Mouse (Mus musculus) kidney, embryonic 15.5 days (tissue): ENCODE data around the gene Srd5a3. TPM values are rescaled to one million over a fixed set of nuclear protein-coding genes. Genes with fewer than 3 reads are reported as not detected.

Experiments used
- ATAC-seq: fragments of 200-750 bp; cut with Nextera tagmentation; replicated peaks from 2 replicates; pipeline ENCODE4 v1.8.0; 2017; ENCODE audit warnings: moderate TSS enrichment; ENCODE audit not compliant: low FRiP score
- H3K27ac ChIP-seq: fragments of 300-500 bp; sonication (generic); 2 replicates; pipeline ENCODE4 v1.5.1; 2015; ENCODE audit warnings: mild to moderate bottlenecking, inconsistent platforms
- H3K27me3 ChIP-seq: fragments of 300-500 bp; sonication (generic); 2 replicates; pipeline ENCODE4 v1.6.1; 2015; ENCODE audit warnings: inconsistent platforms
- H3K36me3 ChIP-seq: fragments of 300-500 bp; sonication (generic); 2 replicates; pipeline ENCODE4 v1.6.1; 2015; ENCODE audit warnings: inconsistent platforms
- H3K4me1 ChIP-seq: fragments of 300-500 bp; sonication (generic); 2 replicates; pipeline ENCODE4 v1.6.1; 2015; ENCODE audit warnings: inconsistent platforms
- H3K4me2 ChIP-seq: fragments of 300-500 bp; sonication (generic); 2 replicates; pipeline ENCODE4 v1.6.1; 2015; ENCODE audit warnings: moderate library complexity, mild to moderate bottlenecking, inconsistent platforms
- H3K4me3 ChIP-seq: fragments of 300-500 bp; sonication (generic); replicated peaks from 2 replicates; pipeline ENCODE4 v1.5.1; 2015; ENCODE audit warnings: mild to moderate bottlenecking, inconsistent platforms
- H3K9ac ChIP-seq: fragments of 300-500 bp; sonication (generic); 2 replicates; pipeline ENCODE4 v1.6.1; 2015; ENCODE audit warnings: mild to moderate bottlenecking, inconsistent platforms
- H3K9me3 ChIP-seq: fragments of 300-500 bp; sonication (generic); replicated peaks from 2 replicates; pipeline ENCODE4 v1.6.1; 2016; ENCODE audit warnings: inconsistent platforms
- WGBS: fragments of 180-500 bp; shearing (Covaris S2); methylation state at CpG from one replicate; pipeline ENCODE4 v1.1.7; 2015; ENCODE audit warnings: mixed read lengths; 5-methylcytosine and 5-hydroxymethylcytosine counted together
- polyA plus RNA-seq: library from polyadenylated mRNA; unstranded; fragments of >200 nt; fragmentation: Nextera tagmentation; extraction: Ambion mirVana; gene quantifications from 2 replicates; pipeline ENCODE4 v1.2.1, GENCODE M21; 2015

Gene Srd5a3
- polyA plus RNA-seq, 1 experiment from 2014 or later: 40.4 TPM

DNA sequence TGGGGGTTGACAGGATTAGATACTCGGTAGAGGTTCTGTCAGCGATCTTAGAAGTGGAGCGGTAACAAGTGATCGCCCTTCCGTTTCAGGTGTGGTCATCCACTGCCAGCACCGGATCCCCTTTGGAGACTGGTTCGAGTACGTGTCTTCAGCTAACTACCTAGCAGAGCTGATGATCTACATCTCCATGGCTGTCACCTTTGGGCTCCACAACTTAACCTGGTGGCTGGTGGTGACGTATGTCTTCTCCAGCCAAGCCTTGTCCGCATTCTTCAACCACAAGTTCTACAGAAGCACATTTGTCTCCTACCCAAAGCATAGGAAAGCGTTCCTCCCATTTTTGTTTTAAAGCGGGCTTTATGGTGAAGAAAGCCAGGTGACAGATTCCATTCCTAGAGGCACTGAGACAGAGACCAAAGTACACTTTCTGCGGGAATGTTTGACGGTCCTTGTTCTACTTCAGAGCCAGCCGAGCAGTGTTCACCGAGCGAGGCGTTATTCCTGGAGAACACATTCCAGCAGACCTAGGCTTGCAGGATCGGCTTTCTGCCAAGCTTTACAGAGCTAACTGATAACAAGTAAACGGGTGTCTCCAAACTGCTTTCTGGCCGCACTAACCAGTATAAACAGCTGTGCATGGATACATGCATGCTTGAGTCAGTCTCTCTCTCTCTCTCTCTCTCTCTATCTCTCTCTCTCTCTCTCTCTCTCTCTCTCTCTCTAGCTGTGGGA is 14.5 kb downstream of the Srd5a3 start:
- H3K27me3 ChIP-seq: no peaks in the 10 kb centered on the region
- 72% methylated on average over 21 of the region's 21 CpGs for WGBS
- H3K9ac ChIP-seq: no peak overlapping the region
- H3K9me3 ChIP-seq: no peaks in the 10 kb centered on the region; the same call in 1 of the 2 replicates
- H3K36me3 ChIP-seq: peaks cover 46% of the 10 kb centered on the region
- H3K27ac ChIP-seq: no peak overlapping the region
- H3K4me2 ChIP-seq: no peak overlapping the region
- H3K4me3 ChIP-seq: no peak overlapping the region
- no peak for ATAC-seq
- no peaks in the 10 kb centered on the region; the same call in 1 of the 2 replicates for H3K4me1 ChIP-seq

DNA sequence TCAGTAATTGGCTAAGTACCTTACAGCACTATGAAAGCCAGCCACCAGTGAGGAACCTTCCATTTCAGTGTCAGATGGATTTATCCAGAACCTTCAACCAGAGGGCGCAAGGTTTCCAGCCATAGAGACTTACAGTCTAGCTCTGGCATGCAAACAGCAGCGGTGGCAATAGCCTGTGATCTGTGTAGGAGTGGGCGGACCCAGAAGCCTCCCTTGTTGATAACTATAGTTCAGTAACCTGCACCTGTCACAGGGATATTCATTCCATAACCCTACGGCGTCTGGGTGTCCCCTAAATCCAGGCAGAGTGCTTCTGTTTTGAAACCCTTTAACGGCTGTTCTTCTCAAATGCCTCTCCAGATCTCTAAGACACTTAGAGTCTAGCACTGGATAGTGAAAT is 19.5 kb downstream of the Srd5a3 start:
- no peak for ATAC-seq
- Histone ChIP-seq H3K27me3 (no peaks in the 10 kb centered on the region), H3K4me1 (peaks cover under 1% of the 10 kb centered on the region; the same call in 1 of the 2 replicates), H3K9me3 (no peaks in the 10 kb centered on the region), H3K27ac (no peak overlapping the region), H3K9ac (no peak overlapping the region), H3K36me3 (peaks cover 10% of the 10 kb centered on the region; the same call in 1 of the 2 replicates), H3K4me3 (no peak overlapping the region), H3K4me2 (no peak overlapping the region)
- WGBS: 77% methylated on average over 6 of the region's 6 CpGs

DNA sequence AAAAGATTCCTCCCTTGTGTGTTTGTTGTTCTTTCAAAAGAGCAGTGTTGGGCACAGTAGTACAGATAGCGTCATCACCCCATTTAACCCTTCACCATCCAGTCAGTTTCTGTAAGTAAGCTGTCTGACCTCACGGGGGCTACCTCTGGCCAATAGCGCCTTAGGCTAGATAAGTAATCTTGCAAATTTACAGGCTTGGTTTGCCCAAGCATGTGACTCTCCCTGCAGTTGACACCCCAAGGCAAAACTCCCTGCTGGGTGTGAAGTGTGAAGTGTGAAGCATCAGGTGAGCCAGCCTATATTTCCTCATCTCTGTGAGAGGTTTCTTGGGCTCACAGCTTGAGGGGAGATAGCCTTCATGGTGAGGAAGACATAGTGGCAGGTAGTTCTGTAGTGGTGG is 20.0 kb downstream of the Srd5a3 start:
- no peak for ATAC-seq
- no peak overlapping the region for H3K4me2 ChIP-seq
- H3K27me3 ChIP-seq: no peaks in the 10 kb centered on the region
- peaks cover 4% of the 10 kb centered on the region; the same call in 1 of the 2 replicates for H3K4me1 ChIP-seq
- H3K36me3 ChIP-seq: peaks cover 10% of the 10 kb centered on the region; the same call in 1 of the 2 replicates
- H3K27ac ChIP-seq: no peak overlapping the region
- H3K4me3 ChIP-seq: no peak overlapping the region
- H3K9ac ChIP-seq: no peak overlapping the region
- no peaks in the 10 kb centered on the region for H3K9me3 ChIP-seq
- 59% methylated on average over 3 of the region's 3 CpGs for WGBS

DNA sequence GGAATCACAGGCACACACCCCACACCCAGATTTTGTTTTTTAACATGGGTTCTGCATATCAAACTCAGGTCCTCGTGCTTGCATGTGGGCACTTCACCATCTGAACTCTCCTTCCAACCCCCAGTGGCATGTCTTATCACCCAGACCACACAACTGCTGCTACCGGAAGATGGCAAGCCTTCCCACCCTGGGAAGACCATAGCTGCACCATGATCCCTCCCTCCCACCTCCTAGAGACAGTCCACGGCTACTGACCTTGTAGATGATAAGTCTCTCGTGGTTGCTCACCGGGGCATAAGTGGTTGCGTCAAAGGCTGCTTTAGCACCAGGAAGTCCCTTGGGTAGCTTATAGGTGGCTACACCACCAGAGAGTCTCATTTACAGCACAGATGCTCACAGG is 21.4 kb downstream of the Srd5a3 start:
- Histone ChIP-seq H3K27ac (no peak overlapping the region), H3K9me3 (no peaks in the 10 kb centered on the region), H3K9ac (no peak overlapping the region), H3K4me1 (peaks cover 10% of the 10 kb centered on the region; the same call in 1 of the 2 replicates), H3K4me2 (no peak overlapping the region), H3K27me3 (no peaks in the 10 kb centered on the region), H3K36me3 (no peaks in the 10 kb centered on the region), H3K4me3 (no peak overlapping the region)
- no peak for ATAC-seq
- 94% methylated on average over 6 of the region's 6 CpGs for WGBS

DNA sequence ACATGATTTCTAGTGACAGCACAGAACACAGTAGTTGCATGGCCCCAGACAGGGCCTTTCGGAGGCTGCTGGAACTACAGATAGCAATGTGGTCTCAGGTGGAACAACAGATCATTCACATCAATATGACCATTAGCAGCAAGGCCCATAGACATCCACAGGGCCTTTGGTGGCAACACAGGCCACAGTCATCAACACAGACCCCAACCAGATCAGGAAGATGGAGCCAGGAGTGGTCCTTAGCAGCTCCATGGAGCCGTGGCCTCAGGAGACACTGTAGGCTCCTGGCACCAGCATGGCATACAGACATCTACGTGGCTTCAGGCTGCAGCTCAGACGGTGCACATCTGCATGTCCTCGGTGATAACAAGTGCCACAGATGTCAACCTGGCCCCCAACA is 22.9 kb downstream of the Srd5a3 start:
- ATAC-seq: no peak
- H3K4me2 ChIP-seq: no peak overlapping the region
- no peak overlapping the region for H3K27ac ChIP-seq
- no peaks in the 10 kb centered on the region for H3K27me3 ChIP-seq
- no peaks in the 10 kb centered on the region for H3K9me3 ChIP-seq
- H3K36me3 ChIP-seq: no peaks in the 10 kb centered on the region
- no peak overlapping the region for H3K4me3 ChIP-seq
- 74% methylated on average over 5 of the region's 5 CpGs for WGBS
- no peak overlapping the region for H3K9ac ChIP-seq
- peaks cover 10% of the 10 kb centered on the region; the same call in 1 of the 2 replicates for H3K4me1 ChIP-seq

DNA sequence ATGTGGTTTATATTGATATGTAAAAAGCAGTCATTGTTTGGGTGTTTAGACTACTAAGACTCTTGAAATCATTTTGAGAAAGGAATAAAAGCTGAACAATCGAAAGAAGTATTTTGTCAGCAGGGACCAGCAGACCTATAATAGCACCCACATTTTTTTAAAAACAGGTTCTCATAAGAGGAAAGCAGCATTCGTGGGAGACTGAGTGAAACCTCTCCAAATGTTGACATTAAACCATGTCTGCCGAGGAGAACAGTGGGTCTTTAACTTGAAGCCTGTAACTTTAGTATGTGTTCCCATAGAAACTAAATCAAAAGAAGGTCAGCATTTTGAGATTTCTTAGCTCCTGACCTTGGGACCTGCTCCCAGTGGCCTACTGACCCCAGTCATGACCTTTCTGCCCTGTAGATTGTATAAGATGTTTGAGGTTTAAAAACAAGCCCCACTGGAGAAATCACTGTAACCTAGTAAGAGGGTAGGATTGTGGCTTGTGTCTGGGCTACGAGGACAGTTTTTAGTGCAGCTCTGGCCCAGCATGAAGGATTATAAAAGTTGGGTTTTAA is 23.8 kb downstream of the Srd5a3 start:
- peaks cover 10% of the 10 kb centered on the region; the same call in 1 of the 2 replicates for H3K4me1 ChIP-seq
- ATAC-seq: no peak
- H3K9ac ChIP-seq: no peak overlapping the region
- no peaks in the 10 kb centered on the region for H3K9me3 ChIP-seq
- WGBS: 41% methylated on average over 4 of the region's 4 CpGs
- no peaks in the 10 kb centered on the region for H3K36me3 ChIP-seq
- no peak overlapping the region for H3K4me2 ChIP-seq
- no peak overlapping the region for H3K27ac ChIP-seq
- H3K27me3 ChIP-seq: no peaks in the 10 kb centered on the region
- no peak overlapping the region for H3K4me3 ChIP-seq

DNA sequence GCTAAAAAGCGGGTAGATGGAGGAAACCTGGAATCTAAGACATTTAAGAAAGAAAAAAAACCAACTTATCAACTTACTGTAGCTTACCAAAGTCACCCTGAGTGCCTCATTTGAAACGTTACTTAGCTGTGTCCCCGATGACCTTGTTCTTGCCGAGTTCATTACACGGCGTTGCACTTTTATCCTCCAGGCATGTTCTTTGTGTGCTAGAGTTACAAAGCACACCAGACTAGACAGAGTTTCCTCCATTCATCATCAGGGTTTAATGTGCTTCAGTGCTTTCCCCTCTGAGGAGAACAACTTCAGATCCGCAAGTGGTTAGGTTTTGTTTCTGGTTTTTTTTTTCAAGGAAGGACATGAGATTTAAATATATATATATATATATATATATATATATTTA is 24.8 kb downstream of the Srd5a3 start:
- 0 out of 2 replicates have a peak overlapping the region, but pooled peaks have one; percentile 22 for H3K27ac ChIP-seq
- ATAC-seq: peak; percentile 67; the same call in 1 of the 2 replicates
- H3K4me2 ChIP-seq: no peak overlapping the region
- peaks cover 11% of the 10 kb centered on the region; the same call in 1 of the 2 replicates for H3K4me1 ChIP-seq
- H3K27me3 ChIP-seq: no peaks in the 10 kb centered on the region
- H3K9me3 ChIP-seq: no peaks in the 10 kb centered on the region
- 25% methylated on average over 7 of the region's 7 CpGs for WGBS
- H3K4me3 ChIP-seq: no peak overlapping the region
- H3K36me3 ChIP-seq: no peaks in the 10 kb centered on the region
- H3K9ac ChIP-seq: no peak overlapping the region

DNA sequence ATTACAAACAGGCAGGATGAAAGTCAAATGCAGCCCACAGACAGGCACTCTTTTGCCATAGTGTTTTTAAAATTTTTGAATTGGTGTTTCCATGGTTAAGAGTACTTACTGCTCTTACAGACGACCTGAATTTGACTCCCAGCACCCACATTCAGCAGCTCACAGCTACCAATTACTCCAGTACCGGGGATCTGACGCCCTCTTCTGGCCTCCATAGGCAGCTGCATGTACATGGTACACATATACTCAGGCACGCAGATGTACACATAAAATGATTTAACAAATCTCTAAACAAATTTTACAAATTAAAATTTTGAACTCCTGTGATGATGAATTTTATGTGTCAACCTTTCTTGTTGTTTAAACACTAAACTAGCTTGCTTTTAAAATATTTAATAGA is 30.5 kb downstream of the Srd5a3 start:
- no peak overlapping the region for H3K4me2 ChIP-seq
- no peak overlapping the region for H3K9ac ChIP-seq
- H3K9me3 ChIP-seq: no peaks in the 10 kb centered on the region
- no peak overlapping the region for H3K27ac ChIP-seq
- H3K36me3 ChIP-seq: no peaks in the 10 kb centered on the region
- H3K4me3 ChIP-seq: no peak overlapping the region
- H3K27me3 ChIP-seq: no peaks in the 10 kb centered on the region
- peaks cover 4% of the 10 kb centered on the region; the same call in 1 of the 2 replicates for H3K4me1 ChIP-seq
- WGBS: 78% methylated on average over 4 of the region's 4 CpGs
- ATAC-seq: no peak

DNA sequence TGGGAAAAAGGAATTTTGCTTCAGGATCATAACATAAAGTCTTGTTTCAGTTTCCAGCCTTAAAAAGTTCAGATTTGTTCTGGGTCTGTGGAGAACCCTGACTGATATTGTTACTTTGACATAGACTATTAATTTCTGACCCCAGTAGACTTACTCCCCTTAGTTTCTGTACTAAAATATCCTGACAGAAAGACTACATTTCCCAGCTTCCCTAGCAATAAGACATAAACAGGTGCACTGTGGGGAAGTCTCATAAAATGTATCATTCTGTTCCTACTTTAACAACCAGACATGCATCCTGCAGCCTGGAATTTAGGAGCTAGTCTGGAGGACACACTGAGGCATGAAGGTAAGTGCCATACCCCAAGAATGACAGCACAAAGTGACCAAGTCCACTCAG is 31.0 kb downstream of the Srd5a3 start:
- Histone ChIP-seq H3K4me1 (0 out of 2 replicates have a peak, but pooled peaks cover 2% of the 10 kb centered on the region), H3K27me3 (no peaks in the 10 kb centered on the region), H3K9ac (no peak overlapping the region), H3K9me3 (no peaks in the 10 kb centered on the region), H3K4me2 (no peak overlapping the region), H3K36me3 (no peaks in the 10 kb centered on the region), H3K27ac (no peak overlapping the region), H3K4me3 (no peak overlapping the region)
- ATAC-seq: no peak

DNA sequence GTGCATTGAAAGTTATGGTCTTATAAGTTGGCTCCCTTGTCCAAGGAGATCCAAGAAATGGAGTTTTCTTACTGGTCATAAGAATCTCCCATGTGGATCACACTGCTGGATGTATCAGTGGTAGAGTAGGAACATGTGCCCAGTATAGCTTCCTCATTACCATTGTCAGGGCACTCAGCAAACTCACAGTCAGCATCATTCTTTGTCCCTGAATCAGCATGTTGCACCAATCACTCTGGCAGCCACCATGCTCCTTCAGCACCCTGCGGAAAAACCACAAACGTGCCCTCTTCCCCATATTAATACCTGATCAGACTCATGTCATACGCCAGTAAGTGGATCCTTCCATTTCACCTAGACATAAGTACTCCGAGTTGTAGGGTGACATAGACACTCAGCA is 35.0 kb downstream of the Srd5a3 start:
- Histone ChIP-seq H3K4me3 (no peak overlapping the region), H3K4me1 (peaks cover 6% of the 10 kb centered on the region), H3K9ac (no peak overlapping the region), H3K27me3 (no peaks in the 10 kb centered on the region), H3K27ac (no peak overlapping the region), H3K4me2 (no peak overlapping the region), H3K36me3 (no peaks in the 10 kb centered on the region), H3K9me3 (no peaks in the 10 kb centered on the region)
- ATAC-seq: no peak
- 91% methylated on average over 4 of the region's 4 CpGs for WGBS

DNA sequence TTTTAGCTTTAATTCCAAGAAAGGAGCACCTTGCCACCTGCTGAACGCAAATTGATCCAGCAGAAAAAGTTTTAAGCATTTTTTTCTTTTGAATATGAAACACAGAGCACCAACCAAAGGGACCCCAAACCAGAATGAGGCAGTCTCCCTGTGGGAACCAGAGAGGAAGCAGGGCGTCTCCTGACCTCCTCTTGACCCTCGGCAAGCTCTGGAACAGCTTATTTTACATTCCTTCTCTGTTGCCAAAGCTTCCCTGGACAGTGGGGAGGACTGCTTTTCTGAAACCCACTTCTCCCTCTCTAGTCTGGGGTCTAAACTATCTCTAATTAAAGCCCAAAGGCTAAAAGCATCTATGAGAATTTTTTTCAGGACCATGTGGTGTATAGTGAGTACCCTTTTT is 36.3 kb downstream of the Srd5a3 start:
- Histone ChIP-seq H3K9ac (no peak overlapping the region), H3K27me3 (no peaks in the 10 kb centered on the region)
- 34% methylated on average over 3 of the region's 3 CpGs for WGBS

DNA sequence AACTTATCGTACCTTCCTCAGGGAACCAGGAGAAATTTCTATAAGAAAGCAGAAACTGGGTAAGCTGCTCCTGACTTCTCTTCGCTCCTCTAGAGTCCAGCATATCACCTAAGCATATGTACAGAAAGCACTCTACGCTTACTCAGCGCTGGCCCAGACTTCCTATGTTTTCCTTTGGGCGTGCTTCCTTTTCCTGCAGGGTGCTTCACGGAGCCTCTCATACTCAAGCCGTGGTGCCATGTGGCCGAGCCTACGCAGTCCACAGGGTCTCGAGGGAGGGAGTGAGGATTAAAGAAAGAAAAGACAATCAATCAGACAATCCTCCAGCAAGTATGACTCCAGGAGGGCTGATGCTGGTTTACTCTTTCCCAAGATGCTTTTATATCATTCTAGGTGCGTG is 36.8 kb downstream of the Srd5a3 start:
- no peak overlapping the region for H3K4me3 ChIP-seq
- peak overlapping the region; percentile 19; the same call in 1 of the 2 replicates for H3K27ac ChIP-seq
- ATAC-seq: no peak
- peaks cover 6% of the 10 kb centered on the region for H3K4me1 ChIP-seq
- H3K27me3 ChIP-seq: no peaks in the 10 kb centered on the region
- WGBS: 61% methylated on average over 11 of the region's 11 CpGs
- no peak overlapping the region for H3K9ac ChIP-seq
- H3K9me3 ChIP-seq: no peaks in the 10 kb centered on the region
- no peak overlapping the region for H3K4me2 ChIP-seq
- H3K36me3 ChIP-seq: no peaks in the 10 kb centered on the region

More for the DNA sequence above, 36.3 kb downstream of the Srd5a3 start:
- Histone ChIP-seq H3K4me2 (no peak overlapping the region), H3K4me3 (no peak overlapping the region), H3K27ac (peak overlapping the region; percentile 19; the same call in 1 of the 2 replicates), H3K9me3 (no peaks in the 10 kb centered on the region), H3K36me3 (no peaks in the 10 kb centered on the region), H3K4me1 (peaks cover 6% of the 10 kb centered on the region)
- no peak for ATAC-seq
